Mouse (Mus musculus) lung, embryonic 16.5 days (tissue): Measurements from ENCODE around the gene Nhsl2. TPM values are rescaled to one million over a fixed set of nuclear protein-coding genes. Genes with fewer than 3 reads are reported as not detected.

ENCODE experiments used
- ATAC-seq: fragments of 200-750 bp; cut with Nextera tagmentation; 2 replicates; pipeline ENCODE4 v1.8.0; 2017; ENCODE audit warnings: low read depth, mild to moderate bottlenecking, moderate library complexity
- H3K27ac ChIP-seq: fragments of 300-500 bp; sonication (generic); 2 replicates; pipeline ENCODE4 v1.5.1; 2014; ENCODE audit warnings: mild to moderate bottlenecking, control low read depth, low read length
- H3K27me3 ChIP-seq: fragments of 300-500 bp; sonication (generic); 2 replicates; pipeline ENCODE4 v1.6.1; 2014; ENCODE audit warnings: low read depth, low read length, mixed read lengths; ENCODE audit not compliant: control insufficient read depth, insufficient read depth
- H3K36me3 ChIP-seq: fragments of 300-500 bp; sonication (generic); 2 replicates; pipeline ENCODE4 v1.6.1; 2014; ENCODE audit warnings: low read length; ENCODE audit not compliant: control insufficient read depth, insufficient read depth
- H3K4me1 ChIP-seq: fragments of 300-500 bp; sonication (generic); replicated peaks from 2 replicates; pipeline ENCODE4 v1.6.1; 2014; ENCODE audit warnings: low read length, mixed read lengths; ENCODE audit not compliant: control insufficient read depth, insufficient read depth
- H3K4me2 ChIP-seq: fragments of 300-500 bp; sonication (generic); 2 replicates; pipeline ENCODE4 v1.6.1; 2014; ENCODE audit warnings: low read depth, low read length, control low read depth
- H3K4me3 ChIP-seq: fragments of 300-500 bp; sonication (generic); 2 replicates; pipeline ENCODE4 v1.5.1; 2014; ENCODE audit warnings: mild to moderate bottlenecking, low read length, control low read depth
- H3K9ac ChIP-seq: fragments of 300-500 bp; sonication (generic); 2 replicates; pipeline ENCODE4 v1.6.1; 2014; ENCODE audit warnings: low read length, control low read depth
- H3K9me3 ChIP-seq: fragments of 300-500 bp; sonication (generic); 2 replicates; pipeline ENCODE4 v1.6.1; 2016; ENCODE audit warnings: low read length; ENCODE audit not compliant: control insufficient read depth
- WGBS: fragments of 180-500 bp; shearing (Covaris S2); extraction: QIAGEN DNeasy Blood & Tissue Kit; methylation state at CpG from one replicate; pipeline ENCODE4 v1.1.7; 2014; 5-methylcytosine and 5-hydroxymethylcytosine counted together
- polyA plus RNA-seq: library from polyadenylated mRNA; unstranded; fragments of >200 nt; fragmentation: Nextera tagmentation; extraction: Ambion mirVana; gene quantifications from 2 replicates; pipeline ENCODE4 v1.2.1, GENCODE M21; 2015

Nhsl2 gene
- polyA plus RNA-seq, 1 experiment from 2014 or later = 4.5 TPM

DNA sequence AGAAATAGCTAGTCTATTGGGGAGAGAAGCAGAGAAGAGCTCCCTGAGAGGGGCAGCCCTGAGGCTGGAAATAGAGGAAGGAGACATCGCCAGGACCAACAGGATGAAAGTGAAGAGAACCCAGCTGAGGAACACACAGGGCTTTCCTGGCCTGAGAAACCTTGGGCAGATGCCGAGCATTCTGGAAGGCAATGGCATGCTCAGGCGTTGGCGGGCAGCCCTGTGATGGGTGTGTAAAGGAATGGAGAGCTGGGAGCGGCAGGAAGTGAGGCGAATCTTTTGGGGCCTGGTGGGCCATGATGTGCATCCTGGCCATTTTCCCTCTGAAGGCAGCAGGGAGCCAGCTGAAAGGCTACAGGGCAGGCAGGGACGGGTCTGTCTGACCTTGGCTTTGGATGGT lies 83.1 kb downstream of the Nhsl2 start:
- Histone ChIP-seq H3K4me2 (no peak overlapping the region), H3K4me1 (no peaks in the 10 kb centered on the region), H3K4me3 (no peak overlapping the region), H3K27me3 (peaks cover 3% of the 10 kb centered on the region; the same call in 1 of the 2 replicates), H3K9ac (no peak overlapping the region), H3K36me3 (no peaks in the 10 kb centered on the region), H3K9me3 (no peaks in the 10 kb centered on the region), H3K27ac (no peak overlapping the region)
- 58% methylated on average over 7 of the region's 7 CpGs for WGBS
- no peak for ATAC-seq

DNA sequence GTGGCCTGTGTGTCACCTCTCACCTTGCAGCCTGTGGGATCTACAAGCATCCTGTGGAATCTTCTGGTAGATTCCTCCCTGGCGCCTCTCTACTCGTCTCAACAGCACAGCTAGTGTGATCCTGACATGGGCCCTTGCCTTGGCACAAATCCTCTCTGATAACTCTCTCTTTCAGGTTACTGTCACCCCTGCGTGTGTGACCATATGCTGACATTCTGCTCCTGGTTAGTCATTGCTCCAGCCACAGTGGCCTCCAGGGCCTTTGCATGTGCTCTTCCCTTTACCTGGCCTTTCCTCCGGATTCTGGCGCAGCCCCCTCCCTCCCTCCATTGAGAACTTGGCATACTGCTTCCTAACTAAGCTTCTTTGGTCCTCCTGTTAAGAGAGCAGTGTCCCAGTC lies 84.2 kb downstream of the Nhsl2 start:
- no peak for ATAC-seq
- no peaks in the 10 kb centered on the region for H3K9me3 ChIP-seq
- H3K4me2 ChIP-seq = no peak overlapping the region
- WGBS = 86% methylated on average over 5 of the region's 5 CpGs
- no peaks in the 10 kb centered on the region for H3K4me1 ChIP-seq
- peaks cover 8% of the 10 kb centered on the region for H3K27me3 ChIP-seq
- no peak overlapping the region for H3K4me3 ChIP-seq
- no peaks in the 10 kb centered on the region for H3K36me3 ChIP-seq
- H3K27ac ChIP-seq = no peak overlapping the region
- no peak overlapping the region for H3K9ac ChIP-seq

DNA sequence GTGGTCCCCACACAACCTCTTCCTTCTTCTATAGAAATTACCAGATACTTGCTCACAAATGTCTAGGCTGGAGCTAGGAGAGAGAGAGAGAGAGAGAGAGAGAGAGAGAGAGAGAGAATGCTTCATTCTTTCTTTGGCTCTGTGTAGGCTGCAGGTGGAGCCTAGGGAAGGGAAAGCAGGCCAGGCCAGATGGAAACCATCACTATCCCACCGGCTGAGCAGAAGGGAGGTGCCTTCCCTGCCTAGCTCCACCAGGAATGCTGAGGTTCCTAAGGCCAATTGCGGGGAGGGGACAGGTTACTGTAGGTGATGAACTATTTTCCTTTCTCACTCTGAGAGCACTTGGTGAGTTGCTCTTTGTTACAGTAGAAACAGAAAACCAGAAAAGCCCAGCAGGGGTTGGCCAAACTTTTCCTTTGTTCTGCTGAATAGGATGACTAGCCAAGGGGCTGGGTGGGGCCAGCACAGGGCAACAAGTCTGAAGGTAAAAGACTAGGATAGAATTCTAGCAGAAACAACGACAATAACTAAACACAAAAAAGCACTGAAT lies 86.2 kb downstream of the Nhsl2 start:
- no peaks in the 10 kb centered on the region for H3K4me1 ChIP-seq
- H3K27me3 ChIP-seq = peaks cover 13% of the 10 kb centered on the region
- H3K27ac ChIP-seq = no peak overlapping the region
- H3K9me3 ChIP-seq = no peaks in the 10 kb centered on the region
- no peak overlapping the region for H3K9ac ChIP-seq
- WGBS = 44% methylated on average over 3 of the region's 3 CpGs
- no peaks in the 10 kb centered on the region for H3K36me3 ChIP-seq
- H3K4me2 ChIP-seq = no peak overlapping the region
- ATAC-seq = no peak
- no peak overlapping the region for H3K4me3 ChIP-seq

DNA sequence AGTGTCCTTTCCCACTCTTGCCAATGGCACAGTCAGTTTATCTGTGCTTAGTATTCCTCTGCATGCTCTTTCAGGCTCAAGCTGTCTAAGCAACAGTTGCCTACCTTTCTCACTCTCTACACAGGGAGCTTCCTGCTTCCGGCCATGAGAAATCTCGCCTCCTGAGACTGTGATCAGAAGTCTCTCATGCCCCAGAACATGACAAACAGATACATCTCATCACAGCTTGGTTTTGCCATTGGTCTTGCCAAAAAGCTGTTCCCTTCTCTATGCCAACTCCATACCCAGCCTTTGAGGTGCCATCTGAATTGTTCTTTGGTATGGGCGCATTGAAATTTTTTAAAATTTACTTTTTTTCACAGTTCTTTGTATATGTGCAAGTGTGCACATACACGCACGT lies 90.3 kb downstream of the Nhsl2 start:
- Histone ChIP-seq H3K27ac (no peak overlapping the region), H3K9me3 (no peaks in the 10 kb centered on the region), H3K9ac (no peak overlapping the region), H3K4me1 (no peaks in the 10 kb centered on the region), H3K27me3 (peaks cover 10% of the 10 kb centered on the region), H3K4me2 (no peak overlapping the region), H3K36me3 (no peaks in the 10 kb centered on the region), H3K4me3 (no peak overlapping the region)
- ATAC-seq = no peak
- 84% methylated on average over 5 of the region's 5 CpGs for WGBS

DNA sequence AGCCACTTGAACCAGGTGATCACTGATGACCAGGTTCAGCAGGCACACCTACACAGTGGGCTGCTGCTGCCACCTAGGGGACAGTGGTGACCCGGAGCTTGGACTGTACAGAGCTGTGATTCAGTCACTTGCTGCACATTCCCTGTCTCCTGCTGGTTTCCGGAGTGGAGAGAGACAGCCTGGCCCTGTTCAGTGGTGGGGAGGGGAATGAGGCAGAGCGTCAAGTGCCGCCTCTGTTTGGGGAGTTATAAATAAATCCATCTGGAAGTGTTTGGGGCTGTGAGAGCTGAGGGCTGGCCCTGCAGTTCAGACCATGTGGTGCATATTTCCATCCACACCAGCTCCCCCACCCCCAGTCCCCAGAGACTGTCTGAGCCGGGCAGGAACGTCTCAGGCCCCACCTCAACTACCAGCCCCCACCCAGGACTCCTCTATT lies 93.3 kb downstream of the Nhsl2 start:
- no peak overlapping the region for H3K4me2 ChIP-seq
- no peaks in the 10 kb centered on the region for H3K4me1 ChIP-seq
- no peaks in the 10 kb centered on the region for H3K9me3 ChIP-seq
- peaks cover 9% of the 10 kb centered on the region for H3K27me3 ChIP-seq
- peak; percentile 97 for ATAC-seq
- H3K36me3 ChIP-seq = no peaks in the 10 kb centered on the region
- WGBS = 17% methylated on average over 6 of the region's 6 CpGs
- no peak overlapping the region for H3K4me3 ChIP-seq
- H3K9ac ChIP-seq = no peak overlapping the region
- no peak overlapping the region for H3K27ac ChIP-seq

DNA sequence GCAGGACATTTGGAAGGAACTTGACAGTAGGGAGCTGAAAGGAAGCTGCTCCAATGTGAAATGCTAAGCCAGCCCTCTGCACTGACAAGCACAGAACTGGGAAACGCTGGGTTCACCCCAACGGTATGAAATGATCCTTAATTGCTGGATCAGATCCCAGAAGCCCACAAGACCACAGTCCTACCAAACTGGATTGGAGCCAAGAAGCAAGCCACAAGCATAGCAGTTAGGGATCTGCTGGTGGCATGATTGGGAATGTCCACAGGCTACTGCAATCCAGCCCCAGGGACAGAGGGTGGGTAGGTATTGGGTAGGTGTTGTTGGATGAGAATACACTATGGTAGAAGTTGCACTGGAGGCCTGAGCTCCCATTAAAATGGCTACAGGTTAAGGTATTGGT lies 94.6 kb downstream of the Nhsl2 start:
- Histone ChIP-seq H3K4me2 (no peak overlapping the region), H3K36me3 (no peaks in the 10 kb centered on the region), H3K9me3 (no peaks in the 10 kb centered on the region), H3K4me1 (no peaks in the 10 kb centered on the region), H3K9ac (no peak overlapping the region), H3K4me3 (no peak overlapping the region), H3K27ac (no peak overlapping the region), H3K27me3 (peaks cover 5% of the 10 kb centered on the region)
- no peak for ATAC-seq
- WGBS = 58% methylated on average over 2 of the region's 2 CpGs

DNA sequence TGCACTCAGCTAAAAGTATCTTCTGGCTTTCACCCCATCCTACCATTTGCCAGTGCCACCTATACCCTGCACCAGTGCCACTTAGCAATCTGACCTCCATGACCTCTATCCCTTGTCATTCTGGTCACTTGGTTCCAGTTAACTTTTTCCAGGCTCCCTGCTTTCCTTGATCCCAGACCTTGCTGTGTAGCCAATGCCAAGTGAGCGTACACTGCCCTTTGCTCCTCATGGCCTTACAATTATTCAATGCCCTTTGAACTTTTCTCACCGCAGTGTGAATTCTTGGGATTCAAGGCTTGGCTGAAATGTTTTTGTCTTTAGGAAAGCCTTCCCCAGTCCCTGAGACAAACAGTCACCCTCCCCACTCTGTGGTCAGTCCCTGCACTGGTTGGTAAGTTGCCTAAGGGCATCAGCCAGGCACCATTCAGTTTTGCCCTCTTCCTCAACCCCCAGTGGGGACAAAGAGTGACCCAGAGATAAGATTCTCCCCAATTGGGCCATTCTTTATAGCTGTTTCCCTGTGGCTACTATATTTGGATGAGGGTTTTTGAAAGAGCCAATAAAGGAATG lies 95.7 kb downstream of the Nhsl2 start:
- WGBS = 86% methylated on average over 2 of the region's 2 CpGs
- H3K27ac ChIP-seq = no peak overlapping the region
- no peak overlapping the region for H3K4me3 ChIP-seq
- H3K4me1 ChIP-seq = no peaks in the 10 kb centered on the region
- no peak overlapping the region for H3K4me2 ChIP-seq
- ATAC-seq = no peak
- no peaks in the 10 kb centered on the region for H3K9me3 ChIP-seq
- H3K36me3 ChIP-seq = no peaks in the 10 kb centered on the region
- H3K9ac ChIP-seq = no peak overlapping the region
- H3K27me3 ChIP-seq = peaks cover 5% of the 10 kb centered on the region

DNA sequence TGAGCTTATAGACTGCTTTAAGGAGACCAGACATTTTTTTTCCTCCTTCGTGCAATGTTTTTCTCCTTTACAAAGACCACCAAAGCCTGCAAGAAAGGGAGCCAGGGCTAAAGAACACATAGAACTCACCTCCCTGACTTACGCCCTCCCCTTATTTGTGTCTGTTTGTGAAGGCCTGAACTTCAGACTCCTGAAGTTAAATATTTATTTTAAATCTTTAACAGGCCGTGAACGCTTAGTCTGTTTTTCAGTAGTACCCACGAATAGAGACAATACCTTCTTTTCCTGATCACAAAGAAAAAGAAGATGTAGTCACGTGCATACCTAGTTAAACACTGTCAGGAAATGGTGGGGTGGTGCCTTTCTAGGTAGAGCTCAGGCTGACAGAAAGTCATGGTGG lies 103.3 kb downstream of the Nhsl2 start:
- Histone ChIP-seq H3K4me3 (no peak overlapping the region), H3K27me3 (peaks cover 3% of the 10 kb centered on the region), H3K4me1 (peaks cover 5% of the 10 kb centered on the region; the same call in 1 of the 2 replicates), H3K27ac (no peak overlapping the region), H3K36me3 (no peaks in the 10 kb centered on the region), H3K9ac (no peak overlapping the region), H3K9me3 (no peaks in the 10 kb centered on the region), H3K4me2 (no peak overlapping the region)
- 59% methylated on average over 6 of the region's 6 CpGs for WGBS
- ATAC-seq = no peak

DNA sequence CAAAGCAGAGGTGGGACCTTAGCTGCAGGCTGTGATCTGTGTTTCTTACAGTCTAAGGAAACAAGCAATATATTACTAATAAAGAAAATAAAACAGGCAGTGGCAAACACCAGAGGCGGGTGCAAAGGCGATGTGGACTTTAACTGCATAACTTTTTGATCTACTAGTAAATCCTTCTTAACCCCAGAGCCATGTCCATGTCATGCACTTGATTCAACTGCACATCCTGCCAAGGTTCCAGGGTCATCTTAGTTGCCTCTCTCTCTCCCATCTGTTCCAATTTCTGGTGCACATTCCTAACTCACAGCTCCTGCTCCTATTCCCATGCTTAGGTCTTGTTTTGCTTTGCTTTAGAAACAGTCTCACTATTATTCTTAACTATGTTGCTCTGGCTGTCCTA lies 104.1 kb downstream of the Nhsl2 start:
- Histone ChIP-seq H3K27me3 (peaks cover 3% of the 10 kb centered on the region), H3K9me3 (no peaks in the 10 kb centered on the region), H3K4me1 (peaks cover 5% of the 10 kb centered on the region; the same call in 1 of the 2 replicates), H3K9ac (no peak overlapping the region), H3K4me3 (no peak overlapping the region), H3K27ac (no peak overlapping the region), H3K36me3 (no peaks in the 10 kb centered on the region), H3K4me2 (no peak overlapping the region)
- 77% methylated on average over 2 of the region's 2 CpGs for WGBS
- ATAC-seq = no peak
